In the genomic region with DNA sequence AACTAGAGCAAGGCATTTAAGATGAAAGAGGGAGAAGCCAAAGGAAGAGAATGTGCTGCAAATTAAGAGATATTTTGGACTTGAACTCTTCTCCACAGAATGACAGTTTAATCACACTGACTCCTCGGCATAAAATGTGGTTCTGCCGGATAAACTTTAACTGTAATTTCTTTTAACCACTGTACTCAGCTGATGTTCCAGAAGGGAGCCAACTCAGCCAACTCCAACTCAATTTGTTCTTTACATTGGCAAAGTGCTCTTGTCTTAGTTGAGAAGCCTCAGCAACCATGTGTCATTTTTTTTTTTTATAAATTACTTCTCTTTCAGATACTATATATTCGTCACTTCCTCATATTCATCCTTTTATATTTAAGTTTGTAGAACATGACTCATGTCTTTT, we compare ENCODE assay signal across 21 mouse cellular contexts.
DNase-seq lines count a peak whose midpoint lies in the region; ATAC-seq lines count a peak whose summit lies in the region.
"Had no signal": no experiment of that assay in that cellular context is flagged by ENCODE, and none has a peak within 500 bp of the region (broad histone marks: within the 10 kb centered on the region; RNA-seq: fewer than 3 reads in every experiment).

No protein-coding gene starts in this region.

- ATAC-seq in frontal cortex, adult (ENCODE audit: low TSS enrichment): peak; percentile 90
- ATAC-seq in cerebellum, adult (ENCODE audit: insufficient number of reproducible peaks, low FRiP score, low TSS enrichment): no peak
- ATAC-seq: activated CD4-positive, CD25-positive, alpha-beta regulatory T cell, adult 4 months; CD4-positive, CD25-positive, alpha-beta regulatory T cell, adult 4 months; forebrain, embryonic 13.5 days; forebrain, embryonic 15.5 days; Patski had no signal

- no peak for DNase-seq in frontal cortex, postnatal 10 days (ENCODE audit: low spot score in 2 of 2)
- DNase-seq in frontal cortex, postnatal 36 days (ENCODE audit: low spot score in 2 of 2): peak; percentile 9 to 16
- DNase-seq in frontal cortex, postnatal 25 days (ENCODE audit: low spot score in 2 of 2): no peak
- peak; percentile 26 for DNase-seq in right cerebral cortex, adult 18-20 months
- DNase-seq in right cerebral cortex, postnatal 4 days: no peak
- DNase-seq: adrenal gland, adult 8-10 months; adrenal gland, postnatal 14 days; adrenal gland, postnatal 36 days; B cell, adult 2 months; cerebellum, adult 11-12 months; cerebellum, adult 2 months; cerebellum, adult 9-10 months; cerebellum, postnatal 10 days; cerebellum, postnatal 25 days had no signal

Comparison
In these comparisons a context has a peak if more than half of its experiments do, and no peak if none do; other contexts are left out.
1. DNase-seq: peak in frontal cortex, postnatal 36 days (2 of 2) and right cerebral cortex, adult 18-20 months (single experiment); none in frontal cortex, postnatal 10 days (0 of 2), frontal cortex, postnatal 25 days (0 of 2) and right cerebral cortex, postnatal 4 days (single experiment).